Mouse (Mus musculus): ENCODE data around the gene 4632433K11Rik. TPM values are rescaled to one million over a fixed set of nuclear protein-coding genes. Genes with fewer than 3 reads are reported as not detected.

4632433K11Rik gene
- total and polyA plus RNA-seq, 3 experiments: not detected

DNA sequence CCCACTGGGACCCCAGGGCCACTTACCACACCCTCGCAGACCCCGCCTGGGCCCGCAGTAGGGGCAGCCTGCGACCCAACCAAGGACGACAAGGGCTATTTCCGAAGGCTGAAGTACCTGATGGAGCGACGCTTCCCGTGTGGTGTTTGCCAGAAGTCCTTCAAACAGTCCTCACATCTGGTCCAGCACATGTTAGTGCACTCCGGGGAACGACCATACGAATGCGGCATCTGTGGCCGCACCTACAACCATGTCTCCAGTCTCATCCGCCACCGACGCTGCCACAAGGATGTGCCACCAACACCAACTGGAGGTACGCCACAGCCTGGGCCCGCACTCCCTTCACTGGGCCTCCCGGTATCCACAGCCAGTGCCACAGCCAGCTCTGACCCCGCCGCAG, 4.4 kb upstream of the 4632433K11Rik start:
- Histone ChIP-seq H3K36me3 (ENCODE audit: control insufficient read depth in 1 of 2, insufficient read depth in 2 of 2, low read length in 2 of 2) (peaks cover 0 to 2% of the 10 kb centered on the region in 2 experiments; a peak in 1 of 4 replicates), H3K9me3 (replicated peaks; ENCODE audit: insufficient read depth, low read length) (no peaks in the 10 kb centered on the region), H3K9ac (ENCODE audit: control insufficient read depth, low read depth, low read length, poor library complexity, severe bottlenecking) (no peak overlapping the region), H3K4me3 (ENCODE audit: control insufficient read depth in 1 of 2, insufficient read depth in 1 of 2, low read depth in 2 of 2, low read length in 2 of 2) (no peak overlapping the region), H3K4me1 (ENCODE audit: control insufficient read depth in 1 of 2, insufficient read depth in 2 of 2, low read length in 2 of 2) (no peaks in the 10 kb centered on the region), H3K27ac (ENCODE audit: control insufficient read depth, low read depth, low read length) (no peak overlapping the region), H3K79me2 (ENCODE audit: control insufficient read depth, insufficient read depth, low read length, poor library complexity) (no peaks in the 10 kb centered on the region; the same call in 1 of the 2 replicates), H3K27me3 (ENCODE audit: control insufficient read depth in 1 of 2, insufficient read depth in 2 of 2, low read length in 2 of 2) (no peaks in the 10 kb centered on the region)
- TF ChIP-seq TAL1 (IDR thresholded peaks at IDR 0.05; ENCODE audit: low read length) (no peak), HCFC1 (IDR thresholded peaks at IDR 0.05; ENCODE audit: low read depth, low read length) (no peak), SMC3 (IDR thresholded peaks at IDR 0.05; ENCODE audit: low read depth, low read length) (no peak), ELF1 (IDR thresholded peaks at IDR 0.05; ENCODE audit: low read depth, low read length) (no peak), MXI1 (IDR thresholded peaks at IDR 0.05; ENCODE audit: low read depth, low read length) (no peak), NRF1 (IDR thresholded peaks at IDR 0.05; ENCODE audit: insufficient read depth, low read depth, low read length, poor library complexity, severe bottlenecking) (no peak), USF2 (IDR thresholded peaks at IDR 0.05; ENCODE audit: borderline replicate concordance in 1 of 2, insufficient read depth in 1 of 2, low read depth in 1 of 2, low read length in 2 of 2) (no peak)
- DNase-seq (ENCODE audit: low read depth, low spot score): no peak

DNA sequence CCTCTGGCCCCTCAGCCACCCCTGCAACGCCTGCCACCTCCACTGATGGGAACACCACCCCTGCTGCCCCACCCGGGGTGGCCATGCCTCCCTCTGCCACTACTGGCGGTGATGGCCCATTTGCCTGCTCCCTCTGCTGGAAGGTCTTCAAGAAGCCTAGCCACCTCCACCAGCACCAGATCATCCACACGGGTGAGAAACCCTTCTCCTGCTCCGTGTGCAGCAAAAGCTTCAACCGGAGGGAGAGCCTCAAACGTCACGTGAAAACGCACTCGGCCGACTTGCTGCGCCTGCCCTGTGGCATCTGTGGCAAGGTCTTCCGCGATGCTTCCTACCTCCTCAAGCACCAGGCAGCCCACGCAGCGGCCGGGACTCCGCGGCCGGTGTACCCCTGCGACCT, 4.0 kb upstream of the 4632433K11Rik start:
- DNase-seq (ENCODE audit: low read depth, low spot score): no peak
- no peaks in the 10 kb centered on the region for H3K27me3 ChIP-seq (ENCODE audit: control insufficient read depth in 1 of 2, insufficient read depth in 2 of 2, low read length in 2 of 2)
- no peak overlapping the region for H3K27ac ChIP-seq (ENCODE audit: control insufficient read depth, low read depth, low read length)
- H3K4me1 ChIP-seq (ENCODE audit: control insufficient read depth in 1 of 2, insufficient read depth in 2 of 2, low read length in 2 of 2): no peaks in the 10 kb centered on the region
- no peaks in the 10 kb centered on the region; the same call in 1 of the 2 replicates for H3K79me2 ChIP-seq (ENCODE audit: control insufficient read depth, insufficient read depth, low read length, poor library complexity)
- no peak overlapping the region for H3K4me3 ChIP-seq (ENCODE audit: control insufficient read depth in 1 of 2, insufficient read depth in 1 of 2, low read depth in 2 of 2, low read length in 2 of 2)
- H3K36me3 ChIP-seq (ENCODE audit: control insufficient read depth in 1 of 2, insufficient read depth in 2 of 2, low read length in 2 of 2): peaks cover 0 to 2% of the 10 kb centered on the region in 2 experiments; a peak in 1 of 4 replicates
- no peak for TF ChIP-seq POLR2AphosphoS2 (IDR thresholded peaks at IDR 0.05; ENCODE audit: low read length)
- no peak for TF ChIP-seq POLR2AphosphoS5 (IDR thresholded peaks at IDR 0.05; ENCODE audit: borderline replicate concordance, low read depth, low read length)
- no peak for TF ChIP-seq MYB (IDR thresholded peaks at IDR 0.05; ENCODE audit: low read depth, low read length)
- no peak for TF ChIP-seq CHD1 (IDR thresholded peaks at IDR 0.05; ENCODE audit: low read depth, low read length)
- no peak for TF ChIP-seq NELFE (IDR thresholded peaks at IDR 0.05; ENCODE audit: low read depth, low read length)
- no peak for TF ChIP-seq GATA1 (IDR thresholded peaks at IDR 0.05; ENCODE audit: low read depth, low read length)
- TF ChIP-seq KAT2A (conservative IDR thresholded peaks at IDR 0.05; ENCODE audit: low read depth, low read length): no peak
- no peak for TF ChIP-seq SIN3A (IDR thresholded peaks at IDR 0.05; ENCODE audit: low read length)
- TF ChIP-seq MXI1 (IDR thresholded peaks at IDR 0.05; ENCODE audit: low read depth, low read length): no peak
- no peak for TF ChIP-seq ETS1 (IDR thresholded peaks at IDR 0.05; ENCODE audit: low read depth, low read length)
- no peak for TF ChIP-seq CTCF (IDR thresholded peaks at IDR 0.05 in 2 of 3, conservative IDR thresholded peaks at IDR 0.05 in 1 of 3; ENCODE audit: control insufficient read depth in 1 of 3, insufficient read depth in 1 of 3, low read depth in 2 of 3, low read length in 3 of 3, poor library complexity in 1 of 3, severe bottlenecking in 1 of 3)
- no peak for TF ChIP-seq E2F4 (IDR thresholded peaks at IDR 0.05; ENCODE audit: borderline replicate concordance, low read depth, low read length)
- TF ChIP-seq ZKSCAN1 (IDR thresholded peaks at IDR 0.05; ENCODE audit: low read depth, low read length): no peak
- no peak for TF ChIP-seq GABPA (IDR thresholded peaks at IDR 0.05; ENCODE audit: low read depth, low read length)
- TF ChIP-seq TCF12 (IDR thresholded peaks at IDR 0.05; ENCODE audit: low read depth, low read length): no peak
- no peak for TF ChIP-seq ZNF384 (IDR thresholded peaks at IDR 0.05; ENCODE audit: low read depth, low read length)
- no peak for TF ChIP-seq TAL1 (IDR thresholded peaks at IDR 0.05; ENCODE audit: low read length)
- H3K9ac ChIP-seq (ENCODE audit: control insufficient read depth, low read depth, low read length, poor library complexity, severe bottlenecking): no peak overlapping the region
- H3K9me3 ChIP-seq (replicated peaks; ENCODE audit: insufficient read depth, low read length): no peaks in the 10 kb centered on the region
